In the genomic region with DNA sequence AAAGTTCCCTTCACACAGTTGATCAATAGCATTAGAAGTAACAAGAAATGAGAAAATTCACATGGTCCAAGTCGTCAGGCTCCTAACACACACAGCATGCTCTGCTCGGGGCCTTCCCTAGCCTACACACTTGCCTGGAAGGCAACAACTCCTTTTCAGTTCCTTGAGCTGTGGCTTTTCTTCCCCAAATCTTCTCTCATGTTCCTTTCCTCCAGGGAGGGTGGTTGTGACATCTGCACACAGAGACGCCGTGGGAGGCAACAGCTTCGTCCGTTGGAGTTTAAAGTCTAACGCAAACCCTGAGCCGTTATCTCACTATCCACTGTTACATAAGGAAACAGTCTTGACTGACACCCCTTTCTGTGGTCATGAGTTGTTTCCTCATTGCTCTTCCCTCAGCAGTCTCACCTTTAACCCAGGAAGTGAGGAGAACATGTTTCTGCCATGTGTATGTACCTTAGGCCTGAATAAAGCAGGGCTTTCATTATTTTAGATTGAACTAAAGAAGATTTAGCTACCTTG, we compare ENCODE assay signal across 8 mouse cellular contexts.
DNase-seq lines count a peak whose midpoint lies in the region; ATAC-seq and TF ChIP-seq lines count a peak whose summit lies in the region.

No protein-coding gene starts in this region.

- H3K79me2 ChIP-seq in heart, adult 2 months (replicated peaks; ENCODE audit: control insufficient read depth, insufficient read depth, low read length), result no peaks in the 10 kb centered on the region

- no peak overlapping the region for H3K27ac ChIP-seq in heart, adult 2 months

- TF ChIP-seq POLR2A in heart, adult 2 months (IDR thresholded peaks at IDR 0.05; ENCODE audit: insufficient read depth, low read depth, low read length), result no peak

- no peak overlapping the region for H3K9ac ChIP-seq in heart, adult 2 months (ENCODE audit: low read depth, low read length)

- no peak overlapping the region for H3K4me3 ChIP-seq in heart, adult 2 months

- no peak for TF ChIP-seq CTCF in heart, adult 2 months (IDR thresholded peaks at IDR 0.05)

- peak; percentile 56 for DNase-seq in lung, postnatal 25 days (ENCODE audit: low spot score)
- DNase-seq in lung, postnatal 14 days, result no peak
- peak; percentile 51 for DNase-seq in thymus, postnatal 4 days
- DNase-seq in heart, adult 2 months, result no peak
- no peak for DNase-seq in adrenal gland, postnatal 25 days
- DNase-seq in gastrocnemius, adult 18-20 months (ENCODE audit: low spot score), result no peak

- H3K27me3 ChIP-seq in heart, adult 2 months (ENCODE audit: control insufficient read depth, insufficient read depth, low read length), result no peaks in the 10 kb centered on the region

- H3K4me1 ChIP-seq in heart, adult 2 months (ENCODE audit: control insufficient read depth, insufficient read depth, low read length), result peaks cover 5% of the 10 kb centered on the region

- TF ChIP-seq EP300 in heart, adult 2 months (IDR thresholded peaks at IDR 0.05; ENCODE audit: insufficient read depth, low read depth, low read length), result no peak

- H3K36me3 ChIP-seq in heart, adult 2 months (ENCODE audit: control insufficient read depth, insufficient read depth, low read length), result peaks cover 6% of the 10 kb centered on the region; the same call in 1 of the 2 replicates

- WGBS in heart, adult 2 months, result 66% methylated on average over 8 of the region's 8 CpGs

- ATAC-seq in inflammation-experienced regulatory T-cells, adult 6 months, result peak; percentile 63
- peak; percentile 84 for ATAC-seq in megakaryocyte-erythroid progenitor cell, adult 5-6 weeks (replicated peaks; ENCODE audit: low FRiP score, low TSS enrichment, poor library complexity, severe bottlenecking)

- intact Hi-C loops in heart, adult 2 months (cut with DNase I), result loop anchor here (5.0 kb wide), 2 partner anchors 36 to 89 kb away; partner anchors contain the start of gene Tbl1xr1

Comparison
In these comparisons a context has a peak if more than half of its experiments do, and no peak if none do; other contexts are left out.
1. DNase-seq: peak in lung, postnatal 25 days (single experiment) and thymus, postnatal 4 days (single experiment); none in lung, postnatal 14 days (single experiment), heart, adult 2 months (0 of 2), adrenal gland, postnatal 25 days (single experiment) and gastrocnemius, adult 18-20 months (single experiment).